ENCODE assay signal across 10 mouse cellular contexts in the genomic region with DNA sequence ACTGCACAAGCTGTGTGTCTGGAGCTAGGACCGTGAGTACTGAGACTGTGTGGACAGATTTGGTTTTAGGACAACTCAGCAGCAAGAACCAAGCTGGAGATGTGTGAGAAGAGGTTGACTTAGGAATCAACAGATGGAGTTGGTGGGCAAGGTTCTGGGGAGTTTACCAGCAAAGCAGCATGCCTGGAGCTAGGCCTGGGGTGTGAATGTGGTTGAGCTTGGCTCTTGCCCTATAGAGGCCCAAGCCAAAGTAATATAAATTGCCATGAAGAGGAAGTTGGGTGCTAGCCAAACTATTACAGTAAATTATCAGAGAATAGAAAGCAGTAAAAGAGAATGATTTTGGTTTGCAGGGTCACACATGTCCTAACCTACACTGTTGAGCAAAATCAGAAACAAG.
"Had no signal": no experiment of that assay in that cellular context is flagged by ENCODE, and none has a peak within 500 bp of the region (broad histone marks: within the 10 kb centered on the region; RNA-seq: fewer than 3 reads in every experiment).

No protein-coding gene starts in this region.

- DNase-seq: kidney, postnatal 36 days; layer of hippocampus, postnatal 36 days; liver, embryonic 13.5 days; lung, adult 2 months; lung, postnatal 14 days; right cerebral cortex, adult 18-20 months; right cerebral cortex, postnatal 25 days; spleen, adult 18-20 months; thymus, adult 18-20 months; thymus, postnatal 36 days had no signal
